ENCODE assay signal across 8 mouse cellular contexts in genomic region chr4:139195101-139195500, GRCm38 (mm10). TPM values are rescaled to one million over a fixed set of nuclear protein-coding genes. Genes with fewer than 3 reads are reported as not detected.
DNase-seq lines count a peak whose midpoint lies in the region; ATAC-seq lines count a peak whose summit lies in the region.

No protein-coding gene starts in this region.

- H3K4me1 ChIP-seq in embryonic facial prominence, embryonic 10.5 days: peaks cover 67% of the 10 kb centered on the region
- peaks cover 76% of the 10 kb centered on the region for H3K4me1 ChIP-seq in liver, embryonic 11.5 days (replicated peaks; ENCODE audit: control insufficient read depth, insufficient read depth, low read length)

- H3K4me3 ChIP-seq in embryonic facial prominence, embryonic 10.5 days: peak overlapping the region; percentile 97; the same call in 1 of the 2 replicates
- 0 out of 2 replicates have a peak overlapping the region, but pooled peaks have one; percentile 3 for H3K4me3 ChIP-seq in liver, embryonic 11.5 days (ENCODE audit: low read depth, low read length)

- ATAC-seq in liver, embryonic 11.5 days (replicated peaks; ENCODE audit: low FRiP score): no peak
- ATAC-seq in erythroid progenitor cell, adult 5-6 weeks (replicated peaks; ENCODE audit: low FRiP score, poor library complexity, severe bottlenecking): no peak

- WGBS in embryonic facial prominence, embryonic 10.5 days: 86% methylated on average over 5 of the region's 5 CpGs
- 81% methylated on average over 5 of the region's 5 CpGs for WGBS in liver, embryonic 11.5 days

- peak; percentile 59 to 64 for DNase-seq in cerebellum, postnatal 14 days
- no peak for DNase-seq in cerebellum, adult 9-11 months
- peak; percentile 50 to 61 for DNase-seq in kidney, postnatal 25 days
- no peak for DNase-seq in kidney, adult 9 months
- DNase-seq in embryonic facial prominence, embryonic 10.5 days (ENCODE audit: low spot score): no peak
- no peak for DNase-seq in liver, embryonic 11.5 days (ENCODE audit: low spot score)
- no peak for DNase-seq in spleen, postnatal 14 days (ENCODE audit: low spot score in 2 of 2)

- peak overlapping the region; percentile 96 for H3K4me2 ChIP-seq in liver, embryonic 11.5 days

- no peaks in the 10 kb centered on the region for H3K27me3 ChIP-seq in embryonic facial prominence, embryonic 10.5 days (replicated peaks; ENCODE audit: low read depth, poor library complexity, severe bottlenecking)
- H3K27me3 ChIP-seq in liver, embryonic 11.5 days (replicated peaks; ENCODE audit: control insufficient read depth, insufficient read depth, low read length): no peaks in the 10 kb centered on the region

- no peak overlapping the region for H3K27ac ChIP-seq in embryonic facial prominence, embryonic 10.5 days (replicated peaks)
- H3K27ac ChIP-seq in liver, embryonic 11.5 days (ENCODE audit: low read depth, low read length): no peak overlapping the region

- H3K36me3 ChIP-seq in embryonic facial prominence, embryonic 10.5 days (replicated peaks): peaks cover 35% of the 10 kb centered on the region
- H3K36me3 ChIP-seq in liver, embryonic 11.5 days (ENCODE audit: control insufficient read depth, insufficient read depth, low read length): 0 out of 2 replicates have a peak, but pooled peaks cover 3% of the 10 kb centered on the region

- peak overlapping the region; percentile 13; the same call in 1 of the 2 replicates for H3K9ac ChIP-seq in liver, embryonic 11.5 days (ENCODE audit: low read depth, low read length)

- no peaks in the 10 kb centered on the region for H3K9me3 ChIP-seq in embryonic facial prominence, embryonic 10.5 days
- no peaks in the 10 kb centered on the region for H3K9me3 ChIP-seq in liver, embryonic 11.5 days (ENCODE audit: control insufficient read depth, low read length)

RNA-seq across cellular contexts. Expression of gene Capzb, which starts 2.4 kb away (rescaled TPM):
- 388 and 409 TPM in 2 replicates for polyA plus RNA-seq in embryonic facial prominence, embryonic 10.5 days (2016; fragmentation: Nextera tagmentation; extraction: Ambion mirVana)
- 250 and 257 TPM in 2 replicates for polyA plus RNA-seq in liver, embryonic 11.5 days (2014; fragmentation: Nextera tagmentation; extraction: Ambion mirVana)
- 94.3 and 141 TPM in 2 replicates for total RNA-seq in erythroid progenitor cell, adult 5-6 weeks (2015; ENCODE audit: low replicate concordance)
- total RNA-seq in erythroid progenitor cell, adult 5-6 weeks (2017; ENCODE audit: low replicate concordance): 29.4 and 35.6 TPM in 2 replicates

Comparison
In these comparisons a context has a peak if more than half of its experiments do, and no peak if none do; other contexts are left out.
1. DNase-seq: peak in cerebellum, postnatal 14 days (2 of 2) and kidney, postnatal 25 days (2 of 2); none in cerebellum, adult 9-11 months (single experiment), kidney, adult 9 months (single experiment), embryonic facial prominence, embryonic 10.5 days (single experiment), liver, embryonic 11.5 days (single experiment) and spleen, postnatal 14 days (0 of 2).